Mouse (Mus musculus): Measurements from ENCODE around the gene Scd1. TPM values are rescaled to one million over a fixed set of nuclear protein-coding genes. Genes with fewer than 3 reads are reported as not detected.

Scd1 gene
- polyA plus RNA-seq, 1 experiment from 2014 or later: 17.8 TPM

DNA sequence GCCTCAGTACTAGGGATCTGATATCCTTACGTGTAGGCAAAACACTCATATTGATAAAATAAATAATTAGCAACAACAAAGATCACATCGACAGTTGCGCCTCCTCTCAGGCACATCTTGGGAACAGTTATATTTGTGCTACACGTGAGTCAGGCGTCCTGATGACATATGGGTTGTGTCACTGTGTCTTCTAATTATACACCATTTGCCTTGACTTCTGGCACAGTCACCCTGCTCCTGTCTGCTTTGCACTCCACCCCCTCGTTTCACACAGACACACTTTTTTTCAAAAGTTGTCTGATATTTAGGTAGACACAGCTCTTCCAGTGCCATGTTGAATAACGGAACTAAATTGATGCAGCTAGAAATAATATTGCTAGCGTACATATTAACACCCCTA, 43.6 kb downstream of the Scd1 start:
- no peak for ATAC-seq (ENCODE audit: insufficient read depth)
- Histone ChIP-seq H3K9ac (no peak overlapping the region), H3K4me2 (no peak overlapping the region), H3K4me3 (replicated peaks) (no peak overlapping the region), H3K36me3 (replicated peaks) (no peaks in the 10 kb centered on the region), H3K27me3 (no peaks in the 10 kb centered on the region), H3K9me3 (replicated peaks) (no peaks in the 10 kb centered on the region), H3K4me1 (replicated peaks) (peaks cover 13% of the 10 kb centered on the region), H3K27ac (replicated peaks) (no peak overlapping the region)
- 63% methylated on average over 8 of the region's 8 CpGs for WGBS (ENCODE audit: insufficient replicate concordance)

DNA sequence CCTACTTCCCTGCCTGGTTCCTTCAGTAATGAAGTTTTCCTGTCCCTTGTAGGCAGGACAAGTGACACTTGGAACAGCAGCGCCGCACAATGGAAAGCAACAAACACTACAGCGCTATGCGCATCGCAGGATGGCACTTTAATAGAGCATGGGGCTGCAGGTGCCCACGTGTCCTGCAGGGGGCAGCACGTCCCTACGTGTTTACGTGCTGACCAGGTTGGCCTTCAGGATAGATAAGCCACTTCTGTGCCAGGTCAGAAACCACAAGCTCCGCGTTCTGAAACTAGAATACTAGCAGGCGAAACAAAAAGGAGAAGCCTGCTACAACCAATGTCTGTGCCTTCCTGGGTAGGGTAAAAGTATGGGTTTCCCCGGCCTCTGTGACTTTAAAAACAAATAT, 44.1 kb downstream of the Scd1 start:
- H3K4me1 ChIP-seq (replicated peaks): peaks cover 13% of the 10 kb centered on the region
- H3K9me3 ChIP-seq (replicated peaks): no peaks in the 10 kb centered on the region
- 7% methylated on average over 13 of the region's 13 CpGs for WGBS (ENCODE audit: insufficient replicate concordance)
- no peak overlapping the region for H3K27ac ChIP-seq (replicated peaks)
- no peaks in the 10 kb centered on the region for H3K27me3 ChIP-seq
- no peaks in the 10 kb centered on the region for H3K36me3 ChIP-seq (replicated peaks)
- 0 out of 2 replicates have a peak, but pooled peaks have one; percentile 42 for ATAC-seq (ENCODE audit: insufficient read depth)
- no peak overlapping the region for H3K4me2 ChIP-seq
- H3K9ac ChIP-seq: no peak overlapping the region
- no peak overlapping the region for H3K4me3 ChIP-seq (replicated peaks)

DNA sequence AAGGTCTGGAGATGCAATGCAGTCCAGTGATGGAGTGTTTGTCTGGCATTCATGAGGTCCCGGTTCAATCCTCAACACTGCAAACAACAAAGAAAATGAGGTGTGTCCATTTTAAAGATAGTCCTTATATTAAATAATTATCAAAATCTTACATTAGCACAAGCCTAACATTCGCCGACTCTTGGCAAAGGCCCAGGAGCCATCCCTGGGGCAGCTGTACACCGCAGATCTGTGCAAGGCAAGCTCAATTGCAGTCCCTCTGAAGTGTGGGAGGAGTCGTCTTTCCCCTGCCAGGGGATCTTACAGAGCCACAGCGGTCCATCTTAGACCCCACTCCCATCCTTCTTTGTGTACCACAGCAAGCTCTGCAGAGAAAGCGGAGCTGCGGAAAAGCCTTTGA, 49.0 kb downstream of the Scd1 start:
- Histone ChIP-seq H3K4me1 (replicated peaks) (peaks cover 5% of the 10 kb centered on the region), H3K27ac (replicated peaks) (no peak overlapping the region), H3K9ac (no peak overlapping the region), H3K9me3 (replicated peaks) (no peaks in the 10 kb centered on the region), H3K4me3 (replicated peaks) (no peak overlapping the region), H3K4me2 (no peak overlapping the region), H3K27me3 (no peaks in the 10 kb centered on the region), H3K36me3 (replicated peaks) (no peaks in the 10 kb centered on the region)
- WGBS (ENCODE audit: insufficient replicate concordance): 74% methylated on average over 8 of the region's 8 CpGs
- ATAC-seq (ENCODE audit: insufficient read depth): no peak

DNA sequence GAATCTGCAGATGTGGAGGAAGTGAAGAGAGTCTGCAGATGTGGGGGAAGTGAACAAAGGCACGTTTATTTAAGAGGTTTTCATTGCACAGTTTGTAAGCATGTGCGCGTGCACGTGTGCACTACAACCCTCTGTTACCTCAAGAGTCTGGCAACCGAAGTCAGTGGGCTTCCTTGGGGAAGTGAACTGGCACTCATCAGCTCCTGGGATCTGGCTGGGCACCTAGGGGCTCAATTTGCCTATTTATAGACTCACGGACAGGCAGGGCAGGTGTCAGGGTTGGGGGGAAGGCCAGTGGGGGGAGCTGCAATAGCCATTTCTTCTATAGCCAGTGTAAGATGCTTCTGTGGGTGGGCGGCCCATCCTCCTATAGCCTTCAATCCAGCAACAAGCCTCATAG, 55.9 kb downstream of the Scd1 start:
- H3K4me3 ChIP-seq (replicated peaks): no peak overlapping the region
- no peak overlapping the region for H3K27ac ChIP-seq (replicated peaks)
- ATAC-seq (ENCODE audit: insufficient read depth): no peak
- no peaks in the 10 kb centered on the region for H3K9me3 ChIP-seq (replicated peaks)
- no peaks in the 10 kb centered on the region for H3K36me3 ChIP-seq (replicated peaks)
- no peak overlapping the region for H3K9ac ChIP-seq
- H3K27me3 ChIP-seq: no peaks in the 10 kb centered on the region
- WGBS (ENCODE audit: insufficient replicate concordance): 61% methylated on average over 7 of the region's 7 CpGs
- H3K4me2 ChIP-seq: no peak overlapping the region
- H3K4me1 ChIP-seq (replicated peaks): no peaks in the 10 kb centered on the region

DNA sequence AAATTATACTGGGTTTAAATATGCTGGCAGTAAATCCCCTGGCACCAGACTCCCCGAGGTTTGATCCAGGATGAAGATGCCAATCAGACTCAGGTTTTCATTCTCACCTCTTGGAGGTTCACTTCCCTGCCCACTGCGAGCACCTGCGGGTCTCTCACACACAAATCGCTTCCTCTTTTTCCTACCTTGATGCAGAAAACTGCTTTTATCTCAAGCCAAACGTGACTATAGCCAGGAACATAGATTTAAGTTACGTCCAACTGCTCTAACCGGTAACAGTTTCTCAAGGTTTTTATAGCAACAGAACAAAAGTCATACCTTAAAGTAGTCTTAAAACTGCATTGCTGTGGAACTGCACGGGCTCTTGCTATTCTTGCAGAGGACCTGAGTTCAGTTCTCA, 58.0 kb downstream of the Scd1 start:
- H3K27me3 ChIP-seq: no peaks in the 10 kb centered on the region
- no peaks in the 10 kb centered on the region for H3K9me3 ChIP-seq (replicated peaks)
- H3K4me1 ChIP-seq (replicated peaks): no peaks in the 10 kb centered on the region
- no peak overlapping the region for H3K4me3 ChIP-seq (replicated peaks)
- H3K27ac ChIP-seq (replicated peaks): no peak overlapping the region
- no peak overlapping the region for H3K4me2 ChIP-seq
- no peak for ATAC-seq (ENCODE audit: insufficient read depth)
- 66% methylated on average over 8 of the region's 8 CpGs for WGBS (ENCODE audit: insufficient replicate concordance)
- no peaks in the 10 kb centered on the region for H3K36me3 ChIP-seq (replicated peaks)
- H3K9ac ChIP-seq: no peak overlapping the region

Other genes starting within 250 kb of the Scd1 start
- not detected in 2 replicates for gene Pkd2l1, start 215.4 kb downstream of the Scd1 start, polyA plus RNA-seq (2015; fragmentation: Nextera tagmentation; extraction: Ambion mirVana)
- gene Scd3, start 204.6 kb downstream of the Scd1 start, polyA plus RNA-seq (2015; fragmentation: Nextera tagmentation; extraction: Ambion mirVana): not detected in 2 replicates
- 108 and 124 TPM in 2 replicates for gene Scd2, start 114.2 kb downstream of the Scd1 start, polyA plus RNA-seq (2015; fragmentation: Nextera tagmentation; extraction: Ambion mirVana)
- gene Scd4, start 74.8 kb downstream of the Scd1 start, polyA plus RNA-seq (2015; fragmentation: Nextera tagmentation; extraction: Ambion mirVana): 0.03 TPM in 1 of 2 replicates, not detected in the other
- not detected in 2 replicates for gene Wnt8b, start 85.6 kb upstream of the Scd1 start, polyA plus RNA-seq (2015; fragmentation: Nextera tagmentation; extraction: Ambion mirVana)
- 0.25 and 0.43 TPM in 2 replicates for gene Sec31b, start 138.0 kb upstream of the Scd1 start, polyA plus RNA-seq (2015; fragmentation: Nextera tagmentation; extraction: Ambion mirVana)
- gene Gm20538, start 145.0 kb upstream of the Scd1 start, polyA plus RNA-seq (2015; fragmentation: Nextera tagmentation; extraction: Ambion mirVana): not detected in 2 replicates
- gene Ndufb8, start 147.6 kb upstream of the Scd1 start, polyA plus RNA-seq (2015; fragmentation: Nextera tagmentation; extraction: Ambion mirVana): 297 and 311 TPM in 2 replicates
- gene Hif1an, start 155.0 kb upstream of the Scd1 start, polyA plus RNA-seq (2015; fragmentation: Nextera tagmentation; extraction: Ambion mirVana): 9.9 and 11.3 TPM in 2 replicates

All from liver, embryonic 15.5 days (tissue).